Mouse (Mus musculus) stomach, embryonic 14.5 days (tissue): ENCODE data around the gene Eef1akmt3. TPM values are rescaled to one million over a fixed set of nuclear protein-coding genes. Genes with fewer than 3 reads are reported as not detected.
"Not testable (repeated sequence)": the region's sequence is repeated elsewhere in the genome, so short reads cannot be mapped to it uniquely, and the experiment has no call there.

ENCODE experiments used
- ATAC-seq: fragments of 200-750 bp; cut with Nextera tagmentation; 2 replicates; pipeline ENCODE4 v1.8.0; 2017; ENCODE audit warnings: low read depth, moderate TSS enrichment; ENCODE audit not compliant: insufficient number of reproducible peaks, insufficient read depth, low FRiP score
- H3K27ac ChIP-seq: fragments of 300-500 bp; sonication (generic); 2 replicates; pipeline ENCODE4 v1.5.1; 2014; ENCODE audit warnings: mild to moderate bottlenecking, low read length, moderate library complexity, mixed read lengths
- H3K27me3 ChIP-seq: fragments of 300-500 bp; sonication (generic); 2 replicates; pipeline ENCODE4 v1.6.1; 2014; ENCODE audit warnings: low read length, control low read depth, mixed read lengths; ENCODE audit not compliant: control insufficient read depth, insufficient read depth
- H3K36me3 ChIP-seq: fragments of 300-500 bp; sonication (generic); 2 replicates; pipeline ENCODE4 v1.6.1; 2014; ENCODE audit warnings: mild to moderate bottlenecking, control low read depth, low read length, moderate library complexity, mixed read lengths; ENCODE audit not compliant: control insufficient read depth, insufficient read depth
- H3K4me1 ChIP-seq: fragments of 300-500 bp; sonication (generic); 2 replicates; pipeline ENCODE4 v1.6.1; 2014; ENCODE audit warnings: low read length, control low read depth, mixed read lengths; ENCODE audit not compliant: control insufficient read depth, insufficient read depth
- H3K4me2 ChIP-seq: fragments of 300-500 bp; sonication (generic); replicated peaks from 2 replicates; pipeline ENCODE4 v1.6.1; 2014; ENCODE audit warnings: low read depth, low read length, control low read depth
- H3K4me3 ChIP-seq: fragments of 300-500 bp; sonication (generic); 2 replicates; pipeline ENCODE4 v1.5.1; 2014; ENCODE audit warnings: low read depth, low read length, control low read depth
- H3K9ac ChIP-seq: fragments of 300-500 bp; sonication (generic); replicated peaks from 2 replicates; pipeline ENCODE4 v1.6.1; 2014; ENCODE audit warnings: low read depth, mild to moderate bottlenecking, control low read depth, low read length, moderate library complexity, mixed read lengths
- H3K9me3 ChIP-seq: fragments of 300-500 bp; sonication (generic); 2 replicates; pipeline ENCODE4 v1.6.1; 2016; ENCODE audit warnings: low read depth, low read length, control low read depth; ENCODE audit not compliant: control insufficient read depth
- WGBS: fragments of 180-500 bp; shearing (Covaris S2); extraction: QIAGEN DNeasy Blood & Tissue Kit; methylation state at CpG from one replicate; pipeline ENCODE4 v1.1.7; 2014; 5-methylcytosine and 5-hydroxymethylcytosine counted together
- polyA plus RNA-seq: library from polyadenylated mRNA; unstranded; fragments of >200 nt; fragmentation: Nextera tagmentation; extraction: Ambion mirVana; gene quantifications from 2 replicates; pipeline ENCODE4 v1.2.1, GENCODE M21; 2014

Gene Eef1akmt3
- polyA plus RNA-seq, 1 experiment from 2014 or later: 1.1 TPM

GRCm38 (mm10) chr10:127075080-127075479 lies 33.8 kb upstream of the Eef1akmt3 start, which contains the start of gene Agap2:
TSS of gene Agap2 (plus strand) at chr10:127075284.
- Histone ChIP-seq H3K27me3 (peaks cover 22% of the 10 kb centered on the region), H3K27ac (no peak within 1 kb of the TSS), H3K4me1 (peaks cover 15% of the 10 kb centered on the region), H3K9ac (no peak within 1 kb of the TSS), H3K36me3 (no peaks in the 10 kb centered on the region), H3K4me3 (no peak within 1 kb of the TSS), H3K4me2 (no peak within 1 kb of the TSS), H3K9me3 (no peaks in the 10 kb centered on the region)
- 60% methylated on average over 9 of the region's 9 CpGs for WGBS
- no peak for ATAC-seq

- no peak for ATAC-seq
- no peak overlapping the region for H3K9ac ChIP-seq
- WGBS: 98% methylated on average over 1 of the region's 1 CpGs
Measured at GRCm38 (mm10) chr10:127073981-127074380, 32.7 kb upstream of the Eef1akmt3 start.

GRCm38 (mm10) chr10:127072969-127073368 lies 31.7 kb upstream of the Eef1akmt3 start:
- ATAC-seq, H3K9me3 ChIP-seq, H3K4me2 ChIP-seq, H3K9ac ChIP-seq, H3K36me3 ChIP-seq, H3K27ac ChIP-seq, H3K27me3 ChIP-seq, H3K4me3 ChIP-seq: not testable (repeated sequence)
- peaks cover 15% of the 10 kb centered on the region; the same call in 1 of the 2 replicates for H3K4me1 ChIP-seq
- 70% methylated on average over 2 of the region's 2 CpGs for WGBS

More at GRCm38 (mm10) chr10:127073981-127074380, 32.7 kb upstream of the Eef1akmt3 start:
- no peaks in the 10 kb centered on the region for H3K36me3 ChIP-seq
- H3K4me1 ChIP-seq: peaks cover 8% of the 10 kb centered on the region; the same call in 1 of the 2 replicates
- H3K27me3 ChIP-seq: peaks cover 13% of the 10 kb centered on the region; the same call in 1 of the 2 replicates
- no peaks in the 10 kb centered on the region for H3K9me3 ChIP-seq
- no peak overlapping the region for H3K27ac ChIP-seq
- H3K4me2 ChIP-seq: no peak overlapping the region
- no peak overlapping the region for H3K4me3 ChIP-seq

- not testable (repeated sequence) for H3K9ac ChIP-seq, ATAC-seq, H3K4me2 ChIP-seq, H3K27ac ChIP-seq, H3K27me3 ChIP-seq, H3K9me3 ChIP-seq, H3K4me3 ChIP-seq
- whole genome bisulfite sequencing: 86% methylated on average over 4 of the region's 4 CpGs
- Histone ChIP-seq H3K36me3 (peaks cover 16% of the 10 kb centered on the region), H3K4me1 (peaks cover 15% of the 10 kb centered on the region; the same call in 1 of the 2 replicates)
Measured at GRCm38 (mm10) chr10:127072270-127072669, 31.0 kb upstream of the Eef1akmt3 start.

- ATAC-seq: no peak
- 66% methylated on average over 9 of the region's 9 CpGs for WGBS
Measured at GRCm38 (mm10) chr10:127071203-127071602, 29.9 kb upstream of the Eef1akmt3 start.

GRCm38 (mm10) chr10:127070190-127071121 lies 29.1 kb upstream of the Eef1akmt3 start, which contains the start of gene Tspan31:
TSS of gene Tspan31 (minus strand) at chr10:127070264.
- 2% methylated on average over 36 of the region's 36 CpGs for WGBS

More at GRCm38 (mm10) chr10:127071203-127071602, 29.9 kb upstream of the Eef1akmt3 start:
- Histone ChIP-seq H3K4me3 (peak overlapping the region; percentile 74; the same call in 1 of the 2 replicates), H3K9ac (no peak overlapping the region), H3K4me1 (peaks cover 15% of the 10 kb centered on the region; the same call in 1 of the 2 replicates), H3K36me3 (peaks cover 26% of the 10 kb centered on the region), H3K27ac (no peak overlapping the region), H3K27me3 (no peaks in the 10 kb centered on the region), H3K9me3 (no peaks in the 10 kb centered on the region), H3K4me2 (peak overlapping the region; percentile 62)

GRCm38 (mm10) chr10:127069281-127070189 lies 28.2 kb upstream of the Eef1akmt3 start:
- H3K4me2 ChIP-seq: peak overlapping the region; percentile 71
- peaks cover 24% of the 10 kb centered on the region; the same call in 1 of the 2 replicates for H3K4me1 ChIP-seq
- peak; percentile 43 for ATAC-seq
- peak overlapping the region; percentile 58 for H3K9ac ChIP-seq
- H3K4me3 ChIP-seq: peak overlapping the region; percentile 74
- no peaks in the 10 kb centered on the region for H3K27me3 ChIP-seq
- H3K27ac ChIP-seq: peak overlapping the region; percentile 94
- peaks cover 41% of the 10 kb centered on the region for H3K36me3 ChIP-seq
- H3K9me3 ChIP-seq: no peaks in the 10 kb centered on the region
- 4% methylated on average over 30 of the region's 30 CpGs for WGBS

More at GRCm38 (mm10) chr10:127070190-127071121, 29.1 kb upstream of the Eef1akmt3 start, which contains the start of gene Tspan31:
- Histone ChIP-seq H3K9me3 (no peaks in the 10 kb centered on the region), H3K4me2 (peak within 1 kb of the TSS; percentile 71), H3K9ac (peak within 1 kb of the TSS; percentile 58), H3K27ac (peak within 1 kb of the TSS; percentile 94), H3K4me1 (peaks cover 15% of the 10 kb centered on the region; the same call in 1 of the 2 replicates), H3K36me3 (peaks cover 33% of the 10 kb centered on the region), H3K4me3 (peak within 1 kb of the TSS; percentile 74), H3K27me3 (no peaks in the 10 kb centered on the region)
- peak; percentile 91 for ATAC-seq
